Mouse (Mus musculus): Measurements from ENCODE around the gene Prdm2. TPM values are rescaled to one million over a fixed set of nuclear protein-coding genes. Genes with fewer than 3 reads are reported as not detected.

The Prdm2 gene
- total RNA-seq, 2 experiments from 2014 or later = 35.3 to 46.0 TPM

- no peak for DNase-seq (ENCODE audit: low spot score in 2 of 2)
- intact Hi-C loops (cut with DNase I) = no loop called here
These were observed 92.8 kb downstream of the Prdm2 start for GRCm38 (mm10) chr4:143120008-143120407.

GRCm38 (mm10) chr4:143118843-143119242 is 94.0 kb downstream of the Prdm2 start:
- intact Hi-C loops (cut with DNase I) = loop anchor here (5.0 kb wide), 1 partner anchor 33 kb away; no protein-coding TSS in a partner anchor
- DNase-seq (ENCODE audit: low spot score in 2 of 2) = no peak

DNA sequence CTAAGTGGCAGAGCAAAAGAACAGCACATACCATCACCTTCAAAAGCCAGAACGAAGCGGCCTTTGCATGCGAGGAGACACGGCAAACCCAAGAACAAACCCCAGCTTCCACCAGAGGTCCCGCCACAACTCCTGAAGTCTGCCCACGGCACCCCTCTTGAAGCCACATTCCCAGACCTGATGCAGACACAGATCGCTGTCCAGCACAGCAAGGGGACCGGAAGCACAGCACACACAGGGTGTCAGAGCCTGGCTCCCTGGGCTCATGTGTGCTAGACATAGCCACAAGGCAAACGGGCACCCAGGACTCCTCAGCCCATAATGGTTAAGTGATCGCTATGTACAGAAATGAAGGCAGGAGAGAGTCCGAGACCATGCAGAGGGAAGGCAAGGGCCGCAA is 96.9 kb downstream of the Prdm2 start:
- DNase-seq (ENCODE audit: low spot score in 2 of 2) = no peak
- intact Hi-C loops (cut with DNase I) = loop anchor here (5.0 kb wide), 1 partner anchor 36 kb away; no protein-coding TSS in a partner anchor

DNA sequence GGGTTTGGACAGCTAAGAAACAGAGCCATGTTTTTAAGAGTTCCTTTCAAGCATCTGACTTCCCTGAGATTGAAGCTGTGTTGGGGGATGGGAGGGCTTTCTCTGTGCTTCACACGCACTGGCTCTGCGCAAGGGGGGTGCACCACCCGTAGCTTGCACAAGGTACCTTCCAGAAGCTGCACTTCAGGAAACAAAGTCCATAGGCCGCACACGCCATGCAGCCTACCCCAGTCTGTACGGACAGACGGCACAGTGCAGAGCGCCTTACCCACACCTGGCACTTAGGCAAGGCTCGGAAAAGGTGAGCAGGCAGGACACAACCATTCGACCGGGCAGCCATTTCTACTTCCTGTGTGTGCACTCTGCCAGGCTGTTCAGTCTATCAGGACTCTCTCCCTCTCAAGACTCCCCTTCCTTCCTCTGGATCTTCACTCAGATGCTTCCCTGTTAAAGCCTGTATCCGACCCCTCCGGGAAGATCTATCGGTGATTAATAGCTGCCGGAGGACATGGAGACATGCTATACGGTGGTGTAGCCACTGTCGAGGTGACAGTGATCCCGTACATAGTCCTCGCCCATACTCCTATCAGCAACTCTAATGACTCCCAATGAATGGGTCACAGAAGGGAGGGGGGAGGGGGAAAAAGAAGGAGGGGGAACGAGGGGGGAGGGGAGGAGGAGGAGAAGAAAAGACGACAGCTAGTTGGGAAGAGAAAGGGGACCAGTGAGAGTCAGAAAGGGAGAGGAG is 98.4 kb downstream of the Prdm2 start:
- intact Hi-C loops (cut with DNase I) = loop anchor here (5.0 kb wide), 1 partner anchor 123 kb away; no protein-coding TSS in a partner anchor
- no peak for DNase-seq (ENCODE audit: low spot score in 2 of 2)

GRCm38 (mm10) chr4:143112985-143113384 is 99.8 kb downstream of the Prdm2 start:
- intact Hi-C loops (cut with DNase I) = loop anchor here (5.0 kb wide), 1 partner anchor 124 kb away; no protein-coding TSS in a partner anchor
- DNase-seq (ENCODE audit: low spot score in 2 of 2) = peak in 1 of 2 experiments; percentile 45

DNA sequence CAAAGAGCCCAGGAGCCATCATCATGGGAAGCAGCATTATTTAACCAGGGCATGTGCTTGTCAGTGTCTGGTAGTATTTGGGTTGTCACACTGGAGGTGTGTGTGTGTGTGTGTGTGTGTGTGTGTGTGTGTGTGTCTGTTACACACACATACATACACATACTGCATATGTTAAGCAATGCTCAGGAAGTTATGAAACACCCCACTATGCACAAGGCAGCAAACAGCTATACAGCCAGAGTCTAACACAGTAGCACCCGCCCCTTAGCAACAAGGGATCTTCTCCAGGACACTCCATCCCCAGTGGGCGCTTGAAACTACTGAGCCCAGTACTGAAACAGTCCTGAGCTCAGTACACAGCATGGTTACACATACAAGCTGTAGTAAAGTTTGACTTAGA is 100.4 kb downstream of the Prdm2 start:
- intact Hi-C loops (cut with DNase I) = loop anchor here (5.0 kb wide), 1 partner anchor 125 kb away; no protein-coding TSS in a partner anchor
- no peak for DNase-seq (ENCODE audit: low spot score in 2 of 2)

DNA sequence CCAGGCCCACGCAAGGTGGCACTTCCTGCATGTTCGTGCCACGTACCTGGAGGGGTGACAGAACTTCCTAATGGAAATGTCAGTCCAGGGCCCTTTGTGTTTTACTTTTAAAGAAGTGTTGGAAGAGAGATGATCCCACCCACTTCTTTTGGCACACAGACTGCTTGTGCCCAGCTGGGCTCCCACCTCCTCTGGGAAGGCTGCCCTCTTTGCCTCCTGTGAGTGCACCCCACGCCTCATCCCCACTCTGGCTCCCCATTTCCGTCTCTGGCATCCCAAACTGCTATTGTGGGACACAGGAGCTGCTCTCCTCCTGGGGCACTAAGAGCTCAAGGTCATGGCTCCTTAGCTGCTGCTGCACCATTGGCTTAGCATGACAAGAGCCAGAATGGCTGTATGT is 100.9 kb downstream of the Prdm2 start:
- intact Hi-C loops (cut with DNase I) = loop anchor here (5.0 kb wide), 1 partner anchor 125 kb away; no protein-coding TSS in a partner anchor
- DNase-seq (ENCODE audit: low spot score in 2 of 2) = no peak

DNA sequence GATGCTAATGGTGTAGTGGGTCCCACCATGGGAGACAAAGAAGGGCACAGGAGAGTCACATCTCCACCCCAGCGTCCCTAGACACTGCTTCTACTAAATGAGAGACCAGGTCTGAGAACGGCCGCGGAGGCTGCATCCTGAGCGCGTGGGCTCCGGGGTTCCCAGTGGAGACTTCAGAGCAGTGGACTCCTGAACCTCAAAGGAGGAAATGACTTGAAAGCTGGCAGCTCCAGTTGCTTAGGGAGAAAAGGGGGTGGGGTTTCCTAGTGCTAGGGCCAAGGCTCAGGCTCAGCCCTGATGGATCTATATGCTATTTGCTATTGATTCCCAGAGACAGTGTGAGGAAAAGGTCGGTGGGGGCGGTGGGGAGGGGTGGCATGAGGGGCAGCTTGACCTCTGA is 104.2 kb downstream of the Prdm2 start:
- intact Hi-C loops (cut with DNase I) = no loop called here

GRCm38 (mm10) chr4:143106971-143107370 is 105.8 kb downstream of the Prdm2 start:
- intact Hi-C loops (cut with DNase I) = no loop called here
- no peak for DNase-seq (ENCODE audit: low spot score in 2 of 2)

More for the DNA sequence above, 104.2 kb downstream of the Prdm2 start:
- no peak for DNase-seq (ENCODE audit: low spot score in 2 of 2)

DNA sequence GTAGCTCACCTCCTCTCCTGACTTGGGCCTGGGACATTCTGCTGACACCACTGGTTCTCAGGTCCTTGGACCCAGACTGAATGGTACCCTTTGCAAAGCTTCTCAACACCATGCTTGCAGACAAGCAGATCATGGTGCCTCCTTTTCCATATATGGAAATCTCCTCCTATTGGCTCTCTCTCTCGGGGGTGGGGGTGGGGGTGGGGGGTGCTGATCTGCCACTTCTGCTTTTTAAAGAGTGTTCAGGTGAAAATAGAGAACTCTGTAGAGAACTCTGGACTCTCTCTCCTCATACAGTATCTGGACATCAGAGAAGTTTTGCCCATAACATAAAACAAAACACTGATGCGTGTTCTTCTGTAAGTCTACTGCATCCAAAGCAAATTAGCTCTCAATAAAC is 106.2 kb downstream of the Prdm2 start:
- no peak for DNase-seq (ENCODE audit: low spot score in 2 of 2)
- intact Hi-C loops (cut with DNase I) = no loop called here

DNA sequence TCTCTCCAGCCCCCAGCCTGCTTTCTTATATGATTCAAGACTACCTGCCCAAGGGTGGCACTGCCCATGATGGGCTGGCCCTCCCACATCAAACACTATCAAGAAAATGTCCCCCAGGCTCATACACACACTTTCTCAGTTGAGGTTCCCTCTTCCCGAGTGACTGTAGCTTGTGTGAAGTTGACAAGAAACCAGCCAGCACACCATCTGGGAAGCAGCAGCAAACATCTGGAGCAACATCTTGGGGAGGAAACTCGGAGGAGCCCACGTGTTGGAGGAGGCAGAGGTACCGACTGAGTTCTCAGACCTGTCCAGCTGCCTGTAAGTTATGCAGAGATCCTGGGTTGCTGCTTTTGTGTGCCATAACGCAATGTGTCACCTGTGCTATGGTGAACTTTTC is 108.1 kb downstream of the Prdm2 start:
- intact Hi-C loops (cut with DNase I) = no loop called here
- DNase-seq (ENCODE audit: low spot score in 2 of 2) = no peak

- no peak for DNase-seq (ENCODE audit: low spot score in 2 of 2)
- intact Hi-C loops (cut with DNase I) = no loop called here
These were observed 109.0 kb downstream of the Prdm2 start for GRCm38 (mm10) chr4:143103811-143104210.

DNA sequence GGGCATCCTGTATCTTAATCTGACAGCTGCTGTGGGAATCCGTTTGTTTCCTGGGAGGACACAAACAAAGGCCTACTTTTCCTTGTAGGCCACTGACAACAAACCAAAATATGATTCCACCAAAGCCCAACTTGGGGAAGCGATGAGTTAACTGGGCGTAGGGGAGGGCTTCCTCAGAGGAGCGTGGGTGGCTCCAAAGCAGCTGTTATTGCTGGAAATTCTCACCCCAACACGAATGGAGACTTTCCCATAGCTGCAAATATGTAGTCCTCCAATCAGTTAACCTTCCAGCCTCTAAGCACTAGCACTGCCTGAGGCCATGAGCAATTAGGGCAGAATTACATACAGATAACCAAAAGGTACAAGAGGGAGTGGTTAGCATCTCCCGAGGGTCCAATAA is 112.6 kb downstream of the Prdm2 start:
- DNase-seq (ENCODE audit: low spot score in 2 of 2) = no peak
- intact Hi-C loops (cut with DNase I) = no loop called here

DNA sequence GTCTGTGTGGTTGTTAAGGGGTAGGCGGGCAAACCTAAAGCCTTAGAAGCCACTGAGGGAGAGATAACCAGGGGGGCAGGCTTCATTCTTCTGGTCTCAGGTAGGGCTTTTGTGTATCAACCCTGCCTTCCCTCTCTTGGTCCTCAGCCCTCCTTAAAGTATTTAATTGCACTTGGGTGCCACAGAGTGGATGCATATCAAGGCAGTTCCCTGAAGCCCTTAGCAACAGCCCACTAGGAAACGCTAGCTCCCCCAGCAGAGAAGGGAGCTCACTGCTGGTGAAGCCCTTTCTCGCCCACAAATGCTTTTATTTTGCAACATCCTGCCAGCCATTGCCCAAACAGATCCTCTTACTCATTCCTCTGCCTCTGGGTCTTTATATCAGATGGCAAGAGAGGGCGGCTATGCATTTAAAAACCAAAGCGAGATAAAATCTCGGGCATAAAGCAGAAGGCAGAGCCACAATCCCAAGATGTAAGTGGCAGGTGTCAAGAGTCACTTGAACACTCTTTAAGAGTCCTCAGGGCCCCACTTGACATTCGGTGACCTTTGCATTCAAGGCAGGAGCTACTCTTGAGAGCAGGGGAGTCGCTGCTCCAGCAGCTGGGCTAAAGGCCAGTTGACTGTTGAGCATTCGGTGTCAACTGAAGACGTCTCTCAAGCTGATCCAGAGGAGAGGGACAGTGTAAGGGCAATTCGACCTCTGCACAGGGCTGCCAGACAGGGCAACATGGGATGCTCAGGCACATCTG is 113.3 kb downstream of the Prdm2 start:
- no peak for DNase-seq (ENCODE audit: low spot score in 2 of 2)
- intact Hi-C loops (cut with DNase I) = no loop called here

- intact Hi-C loops (cut with DNase I) = no loop called here
- no peak for DNase-seq (ENCODE audit: low spot score in 2 of 2)
These were observed 120.6 kb downstream of the Prdm2 start for GRCm38 (mm10) chr4:143092082-143092701.

DNA sequence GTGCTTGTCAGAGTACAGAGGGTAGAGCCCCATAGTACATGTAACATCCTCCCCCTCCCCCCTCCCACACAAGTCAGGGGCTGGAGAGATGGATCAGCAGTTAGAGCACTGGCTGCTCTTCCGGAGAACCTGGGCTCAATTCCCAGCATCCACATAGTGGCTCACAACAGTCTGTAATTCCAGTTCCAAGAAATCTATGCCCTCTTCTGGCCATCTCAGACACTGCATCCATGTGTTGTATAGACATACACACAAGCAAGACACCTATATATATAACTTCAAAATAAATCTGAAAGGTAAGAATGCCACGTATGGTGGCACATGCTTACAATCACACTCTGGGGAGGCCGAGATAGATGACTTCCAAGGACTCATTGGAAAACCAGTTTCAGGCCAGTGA is 122.2 kb downstream of the Prdm2 start:
- intact Hi-C loops (cut with DNase I) = no loop called here
- DNase-seq (ENCODE audit: low spot score in 2 of 2) = no peak

GRCm38 (mm10) chr4:143074071-143074765 is 138.6 kb downstream of the Prdm2 start:
- intact Hi-C loops (cut with DNase I) = no loop called here
- peak in 1 of 2 experiments; percentile 6 for DNase-seq (ENCODE audit: low spot score in 2 of 2)

DNA sequence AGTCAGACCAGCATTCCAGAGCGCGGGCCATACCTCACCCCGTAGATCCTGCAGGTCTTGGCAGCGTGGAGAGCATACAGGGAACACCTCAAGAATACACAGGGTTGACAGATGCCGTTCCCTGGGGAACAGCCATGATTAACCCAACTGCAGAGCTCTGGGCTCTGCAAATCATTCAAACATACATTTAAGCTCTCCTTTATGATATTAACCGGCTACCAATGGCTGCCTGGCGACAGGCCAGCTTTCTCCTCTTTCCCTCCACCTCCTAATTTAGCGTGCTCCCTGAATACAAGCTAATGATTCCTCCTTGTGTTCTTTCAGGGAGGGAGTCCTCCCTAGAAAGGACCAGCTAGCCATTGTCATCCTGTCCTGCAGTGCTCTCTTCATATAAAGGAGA is 141.0 kb downstream of the Prdm2 start:
- DNase-seq (ENCODE audit: low spot score in 2 of 2) = no peak
- intact Hi-C loops (cut with DNase I) = no loop called here

DNA sequence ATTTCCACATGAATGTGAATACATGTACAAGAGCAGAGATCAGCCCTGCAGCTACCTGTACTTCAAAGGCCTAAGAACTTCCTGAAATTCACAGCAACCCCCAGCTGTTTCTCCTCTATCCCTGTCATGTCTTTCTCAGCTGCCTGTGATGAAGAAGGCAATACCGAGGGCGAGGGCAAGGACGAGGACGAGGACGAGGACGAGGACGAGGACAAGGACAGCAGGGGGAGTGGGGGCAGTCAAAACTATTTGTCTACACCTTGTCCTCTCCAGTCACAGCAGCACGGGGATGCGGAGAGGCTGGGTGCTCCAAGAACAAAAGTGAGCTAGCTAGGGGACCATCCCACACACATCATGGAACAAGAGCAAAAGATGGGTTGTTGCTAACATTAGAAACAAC is 145.8 kb downstream of the Prdm2 start:
- DNase-seq (ENCODE audit: low spot score in 2 of 2) = no peak
- intact Hi-C loops (cut with DNase I) = no loop called here

All from left cerebral cortex, postnatal 36 days (tissue).